Mouse (Mus musculus): Measurements from ENCODE around the gene BC048562. TPM values are rescaled to one million over a fixed set of nuclear protein-coding genes. Genes with fewer than 3 reads are reported as not detected.
A peak's percentile ranks its signal among the peaks of the same experiment; 100 is the strongest.

BC048562 gene
- total and polyA plus RNA-seq, 3 experiments = not detected

- TF ChIP-seq MAFK (IDR thresholded peaks at IDR 0.05; ENCODE audit: borderline replicate concordance, low read depth, low read length) = no peak
- TF ChIP-seq MEF2A (IDR thresholded peaks at IDR 0.05; ENCODE audit: extremely low read depth, insufficient replicate concordance, low read depth, low read length, poor library complexity, severe bottlenecking) = no peak
- no peak for TF ChIP-seq USF1 (IDR thresholded peaks at IDR 0.05; ENCODE audit: low read depth, low read length)
These were observed 16.1 kb downstream of the BC048562 start (continued) for GRCm38 (mm10) chr9:108452291-108452906.

GRCm38 (mm10) chr9:108452911-108453310 lies 16.6 kb downstream of the BC048562 start:
- no peak for DNase-seq (ENCODE audit: low read depth, low spot score)
- Histone ChIP-seq H3K4me3 (ENCODE audit: control insufficient read depth in 1 of 2, insufficient read depth in 1 of 2, low read depth in 2 of 2, low read length in 2 of 2) (peak overlapping the region; percentile 69 to 80), H3K27ac (ENCODE audit: control insufficient read depth, low read depth, low read length) (peak overlapping the region; percentile 37)

GRCm38 (mm10) chr9:108453458-108453857 lies 17.2 kb downstream of the BC048562 start:
- Histone ChIP-seq H3K27me3 (ENCODE audit: control insufficient read depth in 1 of 2, insufficient read depth in 2 of 2, low read length in 2 of 2) (no peaks in the 10 kb centered on the region), H3K27ac (ENCODE audit: control insufficient read depth, low read depth, low read length) (peak overlapping the region; percentile 37), H3K9me3 (replicated peaks; ENCODE audit: insufficient read depth, low read length) (no peaks in the 10 kb centered on the region), H3K79me2 (ENCODE audit: control insufficient read depth, insufficient read depth, low read length, poor library complexity) (peaks cover 5% of the 10 kb centered on the region), H3K36me3 (ENCODE audit: control insufficient read depth in 1 of 2, insufficient read depth in 2 of 2, low read length in 2 of 2) (peaks cover 0 to 29% of the 10 kb centered on the region in 2 experiments; a peak in 2 of 4 replicates), H3K4me3 (ENCODE audit: control insufficient read depth in 1 of 2, insufficient read depth in 1 of 2, low read depth in 2 of 2, low read length in 2 of 2) (peak overlapping the region in 1 of 2 experiments; percentile 23; a peak in 2 of 4 replicates), H3K4me1 (ENCODE audit: control insufficient read depth in 1 of 2, insufficient read depth in 2 of 2, low read length in 2 of 2) (peaks cover 25 to 65% of the 10 kb centered on the region in 2 experiments), H3K9ac (ENCODE audit: control insufficient read depth, low read depth, low read length, poor library complexity, severe bottlenecking) (peak overlapping the region; percentile 12)
- peak; percentile 64 for DNase-seq (ENCODE audit: low read depth, low spot score)
- TF ChIP-seq EP300 (IDR thresholded peaks at IDR 0.05; ENCODE audit: low read depth in 1 of 2, low read length in 2 of 2) = peak in 1 of 2 experiments; percentile 14; a peak in 1 of 4 replicates
- no peak; a peak in 1 of 4 replicates for TF ChIP-seq POLR2A (IDR thresholded peaks at IDR 0.05; ENCODE audit: control insufficient read depth in 1 of 2, insufficient read depth in 1 of 2, low read depth in 1 of 2, low read length in 2 of 2, poor library complexity in 1 of 2)
- TF ChIP-seq ETS1 (IDR thresholded peaks at IDR 0.05; ENCODE audit: low read depth, low read length) = 0 out of 2 replicates have a peak, but pooled peaks have one; percentile 3
- peak; percentile 33; the same call in 1 of the 2 replicates for TF ChIP-seq MXI1 (IDR thresholded peaks at IDR 0.05; ENCODE audit: low read depth, low read length)
- TF ChIP-seq HCFC1 (IDR thresholded peaks at IDR 0.05; ENCODE audit: low read depth, low read length) = 0 out of 2 replicates have a peak, but pooled peaks have one; percentile 25
- TF ChIP-seq TAL1 (IDR thresholded peaks at IDR 0.05; ENCODE audit: low read length) = no peak
- no peak for TF ChIP-seq SIN3A (IDR thresholded peaks at IDR 0.05; ENCODE audit: low read length)
- TF ChIP-seq USF1 (IDR thresholded peaks at IDR 0.05; ENCODE audit: low read depth, low read length) = no peak
- TF ChIP-seq POLR2AphosphoS2 (IDR thresholded peaks at IDR 0.05; ENCODE audit: low read length) = no peak
- 0 out of 2 replicates have a peak, but pooled peaks have one; percentile 2 for TF ChIP-seq GATA1 (IDR thresholded peaks at IDR 0.05; ENCODE audit: low read depth, low read length)
- TF ChIP-seq USF2 (IDR thresholded peaks at IDR 0.05; ENCODE audit: borderline replicate concordance in 1 of 2, insufficient read depth in 1 of 2, low read depth in 1 of 2, low read length in 2 of 2) = no peak
- 0 out of 2 replicates have a peak, but pooled peaks have one; percentile 12 for TF ChIP-seq NELFE (IDR thresholded peaks at IDR 0.05; ENCODE audit: low read depth, low read length)
- TF ChIP-seq ZC3H11A (IDR thresholded peaks at IDR 0.05; ENCODE audit: low read depth, low read length) = no peak

More at GRCm38 (mm10) chr9:108452911-108453310, 16.6 kb downstream of the BC048562 start:
- Histone ChIP-seq H3K9ac (ENCODE audit: control insufficient read depth, low read depth, low read length, poor library complexity, severe bottlenecking) (peak overlapping the region; percentile 50), H3K9me3 (replicated peaks; ENCODE audit: insufficient read depth, low read length) (no peaks in the 10 kb centered on the region), H3K27me3 (ENCODE audit: control insufficient read depth in 1 of 2, insufficient read depth in 2 of 2, low read length in 2 of 2) (no peaks in the 10 kb centered on the region), H3K36me3 (ENCODE audit: control insufficient read depth in 1 of 2, insufficient read depth in 2 of 2, low read length in 2 of 2) (peaks cover 0 to 29% of the 10 kb centered on the region in 2 experiments; a peak in 2 of 4 replicates), H3K4me1 (ENCODE audit: control insufficient read depth in 1 of 2, insufficient read depth in 2 of 2, low read length in 2 of 2) (peaks cover 25 to 65% of the 10 kb centered on the region in 2 experiments), H3K79me2 (ENCODE audit: control insufficient read depth, insufficient read depth, low read length, poor library complexity) (peaks cover 5% of the 10 kb centered on the region)
- no peak for TF ChIP-seq POLR2AphosphoS5 (IDR thresholded peaks at IDR 0.05; ENCODE audit: borderline replicate concordance, low read depth, low read length)
- TF ChIP-seq USF1 (IDR thresholded peaks at IDR 0.05; ENCODE audit: low read depth, low read length) = peak; percentile 66; the same call in 1 of the 2 replicates
- no peak for TF ChIP-seq NRF1 (IDR thresholded peaks at IDR 0.05; ENCODE audit: insufficient read depth, low read depth, low read length, poor library complexity, severe bottlenecking)
- 0 out of 2 replicates have a peak, but pooled peaks have one; percentile 6 for TF ChIP-seq MYC (IDR thresholded peaks at IDR 0.05; ENCODE audit: low read depth, low read length)
